Mouse (Mus musculus) stomach, embryonic 16.5 days (tissue): ENCODE results near the gene Rab44. TPM values are rescaled to one million over a fixed set of nuclear protein-coding genes. Genes with fewer than 3 reads are reported as not detected.
"Not testable (repeated sequence)": the region's sequence is repeated elsewhere in the genome, so short reads cannot be mapped to it uniquely, and the experiment has no call there.

Experiments used
- ATAC-seq: fragments of 200-750 bp; cut with Nextera tagmentation; 2 replicates; pipeline ENCODE4 v1.8.0; 2017; ENCODE audit warnings: moderate number of reproducible peaks, moderate TSS enrichment; ENCODE audit not compliant: insufficient read depth, low FRiP score
- H3K27ac ChIP-seq: fragments of 300-500 bp; sonication (generic); 2 replicates; pipeline ENCODE4 v1.5.1; 2014; ENCODE audit warnings: low read length
- H3K27me3 ChIP-seq: fragments of 300-500 bp; sonication (generic); 2 replicates; pipeline ENCODE4 v1.6.1; 2014; ENCODE audit warnings: low read length, control low read depth, mixed read lengths; ENCODE audit not compliant: control insufficient read depth, insufficient read depth
- H3K36me3 ChIP-seq: fragments of 300-500 bp; sonication (generic); 2 replicates; pipeline ENCODE4 v1.6.1; 2014; ENCODE audit warnings: low read length; ENCODE audit not compliant: control insufficient read depth, insufficient read depth
- H3K4me1 ChIP-seq: fragments of 300-500 bp; sonication (generic); 2 replicates; pipeline ENCODE4 v1.6.1; 2014; ENCODE audit warnings: low read length, control low read depth, mixed read lengths; ENCODE audit not compliant: control insufficient read depth, insufficient read depth
- H3K4me2 ChIP-seq: fragments of 300-500 bp; sonication (generic); 2 replicates; pipeline ENCODE4 v1.6.1; 2014; ENCODE audit warnings: low read depth, low read length, mixed read lengths
- H3K4me3 ChIP-seq: fragments of 300-500 bp; sonication (generic); replicated peaks from 2 replicates; pipeline ENCODE4 v1.5.1; 2014; ENCODE audit warnings: mild to moderate bottlenecking, low read length
- H3K9ac ChIP-seq: fragments of 300-500 bp; sonication (generic); 2 replicates; pipeline ENCODE4 v1.6.1; 2014; ENCODE audit warnings: low read length
- H3K9me3 ChIP-seq: fragments of 300-500 bp; sonication (generic); replicated peaks from 2 replicates; pipeline ENCODE4 v1.6.1; 2016; ENCODE audit warnings: low read length, control low read depth; ENCODE audit not compliant: control insufficient read depth
- WGBS: fragments of 180-500 bp; shearing (Covaris S2); extraction: QIAGEN DNeasy Blood & Tissue Kit; methylation state at CpG from one replicate; pipeline ENCODE4 v1.1.7; 2014; 5-methylcytosine and 5-hydroxymethylcytosine counted together
- polyA plus RNA-seq: library from polyadenylated mRNA; unstranded; fragments of >200 nt; fragmentation: Nextera tagmentation; extraction: Ambion mirVana; gene quantifications from 2 replicates; pipeline ENCODE4 v1.2.1, GENCODE M21; 2015

Gene Rab44
- 4.0 and 4.1 TPM in 2 replicates for polyA plus RNA-seq

DNA sequence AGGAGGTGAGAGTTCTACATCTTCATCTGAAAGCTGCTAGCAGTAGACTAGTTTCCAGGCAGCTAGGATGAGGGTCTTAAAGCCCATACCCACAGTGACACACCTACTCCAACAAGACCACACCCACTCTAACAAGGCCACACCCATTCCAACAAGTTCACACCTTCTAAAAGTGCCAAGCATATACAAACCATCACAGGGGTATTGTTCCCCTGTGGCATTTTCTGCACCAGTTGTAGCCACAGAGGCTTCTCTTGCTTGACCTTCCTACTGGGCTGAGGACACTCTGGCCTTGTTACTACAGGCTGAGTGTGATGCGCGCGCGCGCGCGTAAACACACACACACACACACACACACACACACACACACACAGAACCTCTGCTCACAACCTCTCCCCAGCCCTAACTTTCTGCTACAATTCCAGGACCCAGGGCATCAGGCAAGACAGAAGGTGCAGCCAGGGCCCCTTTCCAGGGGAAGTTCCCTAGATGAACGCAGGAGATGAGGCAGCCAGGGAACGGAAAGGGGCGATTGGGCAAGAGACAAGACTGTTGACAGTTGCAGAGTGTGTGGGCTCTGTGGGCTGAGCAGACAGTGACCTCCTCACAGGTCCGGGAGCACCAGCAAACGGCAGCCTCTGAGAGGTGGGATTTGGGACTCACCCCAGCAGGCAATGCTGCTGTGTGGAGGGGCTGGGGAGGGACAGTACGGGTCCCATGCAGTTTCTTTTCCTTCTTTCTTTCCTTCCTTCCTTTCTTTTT lies at the start of gene Rab44:
Rab44 (plus strand) TSS at position 555 of the 762 bp plus-strand sequence.
- Histone ChIP-seq H3K9me3 (no peaks in the 10 kb centered on the region), H3K9ac (no peak within 1 kb of the TSS), H3K27me3 (no peaks in the 10 kb centered on the region), H3K4me1 (no peaks in the 10 kb centered on the region), H3K36me3 (no peaks in the 10 kb centered on the region), H3K27ac (no peak within 1 kb of the TSS), H3K4me3 (no peak within 1 kb of the TSS), H3K4me2 (no peak within 1 kb of the TSS)
- WGBS: 84% methylated on average over 13 of the region's 13 CpGs
- no peak for ATAC-seq

GRCm38 (mm10) chr17:29065245-29065940 lies 48.6 kb upstream of the Rab44 start:
- Histone ChIP-seq H3K27ac (no peak overlapping the region), H3K4me3 (no peak overlapping the region), H3K36me3 (no peaks in the 10 kb centered on the region), H3K9me3 (no peaks in the 10 kb centered on the region), H3K4me2 (no peak overlapping the region), H3K9ac (no peak overlapping the region), H3K27me3 (no peaks in the 10 kb centered on the region), H3K4me1 (peaks cover 10% of the 10 kb centered on the region)
- 81% methylated on average over 21 of the region's 21 CpGs for WGBS
- no peak for ATAC-seq

DNA sequence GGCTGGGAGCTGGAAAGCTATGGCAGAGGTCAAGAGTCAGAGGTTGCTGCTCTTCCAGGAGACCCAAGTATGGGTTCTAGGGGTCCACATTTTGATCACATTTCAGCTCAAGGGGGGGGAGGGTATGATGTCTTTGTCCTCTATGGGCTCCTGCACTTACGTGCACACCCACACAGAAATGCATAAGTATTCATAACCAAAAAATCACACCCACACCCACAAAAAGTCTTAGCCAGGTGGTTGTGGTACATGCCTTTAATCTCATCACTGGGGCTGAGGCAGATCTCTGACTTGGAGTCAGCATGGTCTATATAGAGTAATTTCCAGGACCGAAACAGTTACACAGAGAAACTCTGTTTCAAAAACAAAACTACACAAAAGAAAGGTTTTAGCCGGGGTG lies 48.0 kb upstream of the Rab44 start:
- H3K27me3 ChIP-seq: no peaks in the 10 kb centered on the region
- 92% methylated on average over 3 of the region's 3 CpGs for WGBS
- H3K4me2 ChIP-seq: no peak overlapping the region
- no peak overlapping the region for H3K4me3 ChIP-seq
- H3K9me3 ChIP-seq: no peaks in the 10 kb centered on the region
- no peak overlapping the region for H3K9ac ChIP-seq
- no peaks in the 10 kb centered on the region for H3K36me3 ChIP-seq
- H3K4me1 ChIP-seq: peaks cover 13% of the 10 kb centered on the region
- H3K27ac ChIP-seq: no peak overlapping the region
- ATAC-seq: no peak

- H3K4me3 ChIP-seq, H3K27me3 ChIP-seq, H3K9ac ChIP-seq, H3K4me2 ChIP-seq, H3K27ac ChIP-seq, H3K9me3 ChIP-seq, ATAC-seq, H3K36me3 ChIP-seq: not testable (repeated sequence)
- 75% methylated on average over 3 of the region's 3 CpGs for WGBS
- H3K4me1 ChIP-seq: peaks cover 16% of the 10 kb centered on the region
Observed at GRCm38 (mm10) chr17:29067416-29067815, 46.5 kb upstream of the Rab44 start.

GRCm38 (mm10) chr17:29067847-29068246 lies 46.1 kb upstream of the Rab44 start:
- Histone ChIP-seq H3K27me3 (no peaks in the 10 kb centered on the region), H3K4me3 (no peak overlapping the region), H3K9ac (no peak overlapping the region), H3K4me1 (peaks cover 16% of the 10 kb centered on the region), H3K4me2 (no peak overlapping the region), H3K27ac (no peak overlapping the region), H3K36me3 (no peaks in the 10 kb centered on the region), H3K9me3 (no peaks in the 10 kb centered on the region)
- WGBS: 51% methylated on average over 5 of the region's 5 CpGs
- ATAC-seq: no peak

- 71% methylated on average over 10 of the region's 10 CpGs for WGBS
- Histone ChIP-seq H3K4me1 (peaks cover 24% of the 10 kb centered on the region), H3K4me3 (no peak overlapping the region), H3K9ac (no peak overlapping the region), H3K4me2 (no peak overlapping the region), H3K36me3 (no peaks in the 10 kb centered on the region), H3K9me3 (no peaks in the 10 kb centered on the region), H3K27me3 (no peaks in the 10 kb centered on the region), H3K27ac (no peak overlapping the region)
- ATAC-seq: no peak
Observed at GRCm38 (mm10) chr17:29069063-29069462, 44.9 kb upstream of the Rab44 start.

GRCm38 (mm10) chr17:29071820-29072219 lies 42.1 kb upstream of the Rab44 start:
- no peaks in the 10 kb centered on the region for H3K9me3 ChIP-seq
- no peaks in the 10 kb centered on the region for H3K27me3 ChIP-seq
- no peak overlapping the region for H3K4me3 ChIP-seq
- 49% methylated on average over 5 of the region's 5 CpGs for WGBS
- H3K4me1 ChIP-seq: peaks cover 24% of the 10 kb centered on the region
- H3K27ac ChIP-seq: no peak overlapping the region
- no peak overlapping the region for H3K4me2 ChIP-seq
- no peaks in the 10 kb centered on the region for H3K36me3 ChIP-seq
- no peak overlapping the region for H3K9ac ChIP-seq
- no peak for ATAC-seq

GRCm38 (mm10) chr17:29072701-29073307 lies 41.1 kb upstream of the Rab44 start:
- Histone ChIP-seq H3K4me3 (no peak overlapping the region), H3K27me3 (no peaks in the 10 kb centered on the region), H3K4me1 (peaks cover 24% of the 10 kb centered on the region), H3K4me2 (no peak overlapping the region), H3K9me3 (no peaks in the 10 kb centered on the region), H3K36me3 (no peaks in the 10 kb centered on the region), H3K9ac (0 out of 2 replicates have a peak overlapping the region, but pooled peaks have one; percentile 26), H3K27ac (no peak overlapping the region)
- 21% methylated on average over 11 of the region's 11 CpGs for WGBS
- ATAC-seq: no peak

DNA sequence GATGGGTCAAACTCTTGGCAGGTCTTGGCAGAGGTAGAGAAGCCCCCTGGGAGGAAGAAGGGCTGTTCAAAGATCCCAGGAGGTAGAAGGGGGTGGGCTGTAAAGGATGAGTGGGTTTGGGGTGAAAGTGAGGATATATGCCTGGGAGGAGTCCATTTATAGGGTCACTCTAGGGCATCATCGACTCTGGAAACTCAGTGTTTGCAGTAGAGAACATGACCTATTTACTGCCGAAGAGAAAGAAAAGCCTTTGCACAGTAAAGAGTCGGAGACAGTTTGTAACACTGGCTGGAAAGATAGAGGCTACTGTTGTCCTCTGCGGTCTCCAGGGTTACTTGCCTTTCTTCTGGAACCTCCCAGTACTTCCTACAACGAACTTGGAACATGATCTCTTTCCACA lies 40.6 kb upstream of the Rab44 start:
- 45% methylated on average over 5 of the region's 5 CpGs for WGBS
- no peak for ATAC-seq

More for the DNA sequence above, 40.6 kb upstream of the Rab44 start:
- Histone ChIP-seq H3K9ac (0 out of 2 replicates have a peak overlapping the region, but pooled peaks have one; percentile 26), H3K27me3 (no peaks in the 10 kb centered on the region), H3K4me2 (no peak overlapping the region), H3K36me3 (no peaks in the 10 kb centered on the region), H3K27ac (no peak overlapping the region), H3K4me1 (peaks cover 27% of the 10 kb centered on the region), H3K9me3 (no peaks in the 10 kb centered on the region), H3K4me3 (no peak overlapping the region)
